Mouse (Mus musculus) megakaryocyte, embryonic 14.5 days (primary cell): ENCODE measurements around the gene Mnd1.

Experiments used
- FLI1 ChIP-seq: IDR thresholded peaks from 2 replicates; pipeline ENCODE4 v1.6.1; 2012; ENCODE audit warnings: low read length, inconsistent platforms, mixed read lengths
- GATA1 ChIP-seq: IDR thresholded peaks from 3 replicates; pipeline ENCODE4 v1.6.1; 2012; ENCODE audit warnings: mixed read lengths, low read length, inconsistent platforms, borderline replicate concordance

- TF ChIP-seq FLI1 (no peak), GATA1 (no peak)
These were observed 10.5 kb upstream of the Mnd1 start for GRCm38 (mm10) chr3:84166073-84166472.
